Mouse (Mus musculus) heart, postnatal 25 days (tissue): ENCODE measurements around the gene Rpl13. TPM values are rescaled to one million over a fixed set of nuclear protein-coding genes. Genes with fewer than 3 reads are reported as not detected.

Source experiments
- DNase-seq: peaks from one replicate; pipeline ENCODE4 v3.0.0; 2022; ENCODE audit warnings: low spot score
- intact Hi-C: fragments of 180-260 bp; cut with DNase I; formaldehyde crosslinking; loops from one replicate; pipeline ENCODE4 v1.15.1; 2025
- microRNA-seq: library from miRNA; unstranded; fragments of <30 nt; microRNA quantifications from one replicate; pipeline ENCODE4 v1.2.0, GENCODE M21; 2022
- total RNA-seq, 2 experiments: library from RNA; stranded (reverse); gene quantifications; 2 replicates each; pipeline ENCODE4 v1.2.3; 2021

Rpl13 gene
- total RNA-seq, 2 experiments from 2014 or later, result 426 to 434 TPM

- no peak for DNase-seq
- intact Hi-C loops, result no loop called here
Observed at GRCm38 (mm10) chr8:123138741-123139140, 36.6 kb downstream of the Rpl13 start.

GRCm38 (mm10) chr8:123141741-123142462 lies 39.8 kb downstream of the Rpl13 start:
- intact Hi-C loops, result no loop called here
- peak; percentile 75 for DNase-seq

GRCm38 (mm10) chr8:123145279-123145678 lies 43.1 kb downstream of the Rpl13 start:
- intact Hi-C loops, result loop anchor here (5.0 kb wide), 1 partner anchor 42 kb away; the partner anchor contains the start of gene Dpep1
- no peak for DNase-seq

GRCm38 (mm10) chr8:123146390-123146789 lies 44.2 kb downstream of the Rpl13 start:
- DNase-seq, result peak; percentile 45
- intact Hi-C loops, result loop anchor here (5.0 kb wide), 1 partner anchor 41 kb away; the partner anchor contains the start of gene Dpep1

GRCm38 (mm10) chr8:123150737-123151171 lies 48.6 kb downstream of the Rpl13 start:
- no peak for DNase-seq
- intact Hi-C loops, result no loop called here

Small RNA genes lying within 50 kb of the gene (microRNA-seq; reads per million reads assigned to microRNA genes)
- gene Mir7079 (not detected), gene Mir7080 (4.2 reads per million, percentile 9 among the genes with 10 or more reads in this experiment)

Other genes with a start within 250 kb of the Rpl13 start
- 10 to 100 TPM; 63.7 to 73.0 TPM for gene Ankrd11, start 60.1 kb upstream of the Rpl13 start, total RNA-seq
- gene Spg7, start 39.4 kb upstream of the Rpl13 start, total RNA-seq, result 10 to 100 TPM; 77.4 to 78.7 TPM
- gene Cpne7, start 15.0 kb downstream of the Rpl13 start, total RNA-seq, result under 1 TPM; 0.36 to 0.39 TPM
- gene Sult5a1, start 56.0 kb downstream of the Rpl13 start, total RNA-seq, result 1 to 10 TPM in 1 of 2 experiments, under 1 TPM in 1; 0.56 to 1.1 TPM
- gene Dpep1, start 83.9 kb downstream of the Rpl13 start, total RNA-seq, result 10 to 100 TPM; 29.6 to 30.7 TPM
- gene Chmp1a, start 110.4 kb downstream of the Rpl13 start, total RNA-seq, result 10 to 100 TPM; 57.1 to 68.6 TPM
- gene Spata33, start 110.5 kb downstream of the Rpl13 start, total RNA-seq, result 10 to 100 TPM; 30.2 to 30.6 TPM
- gene Cdk10, start 122.5 kb downstream of the Rpl13 start, total RNA-seq, result 10 to 100 TPM; 22.7 to 24.3 TPM
- gene Spata2l, start 133.9 kb downstream of the Rpl13 start, total RNA-seq, result 1 to 10 TPM; 5.9 to 6.8 TPM
- 10 to 100 TPM; 11.9 to 12.1 TPM for gene Zfp276, start 151.8 kb downstream of the Rpl13 start, total RNA-seq
- 10 to 100 TPM; 29.9 to 31.2 TPM for gene Vps9d1, start 152.0 kb downstream of the Rpl13 start, total RNA-seq
- 1 to 10 TPM; 1.7 to 3.0 TPM for gene Fanca, start 216.2 kb downstream of the Rpl13 start, total RNA-seq
- under 1 TPM; 0.10 to 0.20 TPM for gene Spire2, start 230.4 kb downstream of the Rpl13 start, total RNA-seq